Mouse (Mus musculus) Patski (cell line): ENCODE measurements around the gene Sbk3. TPM values are rescaled to one million over a fixed set of nuclear protein-coding genes. Genes with fewer than 3 reads are reported as not detected.

Source experiments
- ATAC-seq: fragments of 100-300 bp; one replicate; pipeline ENCODE4 v1.8.0; 2021
- CTCF ChIA-PET: fragments of 350-600 bp; sonication (Branson Sonifier 250); formaldehyde crosslinking; loops from one replicate; lab custom pipeline; 2022; ENCODE audit warnings: inconsistent platforms; lab: Charles Lee
- POLR2A ChIA-PET: fragments of 350-600 bp; sonication (Branson Sonifier 250); formaldehyde crosslinking; loops from one replicate; lab custom pipeline; 2022; ENCODE audit warnings: antibody characterized with exemption, inconsistent platforms; lab: Charles Lee
- DNase-seq: peaks from one replicate; pipeline ENCODE4 v3.0.0-alpha.2; 2011; ENCODE audit warnings: low read depth, low spot score
- H3K27me3 ChIP-seq: fragments of 371-371 bp; one replicate; pipeline ENCODE4 v1.5.1; 2021
- CTCF ChIP-seq: fragments of 100-300 bp; IDR thresholded peaks from one replicate; pipeline ENCODE4 v1.5.1; 2021
- in situ Hi-C: fragments of 300-500 bp; cut with MboI; formaldehyde crosslinking; loops from 3 replicates; pipeline ENCODE4 v1.11.1; 2018; ENCODE audit warnings: low pct_unique_long_range_greater_than_20kb, mixed read lengths
- polyA plus RNA-seq: library from polyadenylated mRNA; unstranded; gene quantifications from one replicate; pipeline ENCODE4 v1.2.3, GENCODE M21; 2021

Gene Sbk3
- polyA plus RNA-seq, 1 experiment from 2014 or later: 0.09 TPM

- ChIA-PET CTCF (interaction anchor here (0.9 kb wide), 1 partner anchor 10 kb away, joined by 3 read pairs; no protein-coding TSS in a partner anchor), POLR2A (no interaction called here)
- ATAC-seq (no peak), DNase-seq (no peak)
- no peak for TF ChIP-seq CTCF
- no peaks in the 10 kb centered on the region for H3K27me3 ChIP-seq
- in situ Hi-C loops: no loop called here
Observed at GRCm38 (mm10) chr7:4923586-4924364, 47.2 kb downstream of the Sbk3 start.

DNA sequence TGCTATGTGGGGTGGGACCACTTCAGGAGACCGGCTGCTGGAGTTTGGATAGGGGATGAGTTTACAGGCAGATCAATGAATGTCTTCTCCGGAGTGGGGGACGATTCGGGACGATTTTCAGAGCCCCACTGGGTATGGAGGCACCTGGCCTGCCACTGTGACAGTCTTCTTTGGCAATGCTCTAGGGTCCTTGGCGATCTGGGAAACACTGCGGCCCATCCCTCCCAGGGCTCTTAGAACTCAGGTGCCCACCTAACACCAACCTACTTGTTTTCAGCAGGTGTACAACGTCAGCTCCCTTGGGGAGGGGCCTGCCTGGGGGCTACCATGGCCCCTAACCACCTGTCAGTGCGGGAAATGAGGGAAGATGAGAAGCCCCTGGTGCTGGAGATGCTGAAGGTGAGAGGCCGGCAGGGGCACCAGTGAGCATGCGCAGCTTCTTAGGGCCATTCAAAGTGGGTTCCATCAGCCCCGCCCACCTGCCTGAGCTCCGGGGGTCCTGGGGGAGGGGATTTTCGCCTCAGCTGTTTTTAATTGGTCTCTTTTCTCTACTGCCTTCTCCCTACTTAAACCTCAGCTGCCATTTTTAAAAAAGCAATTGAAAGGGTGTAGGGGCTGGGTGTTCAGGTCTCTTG is 47.9 kb downstream of the Sbk3 start:
- ChIA-PET POLR2A (no interaction called here), CTCF (interaction anchor here (0.9 kb wide), 1 partner anchor 11 kb away, joined by 3 read pairs; no protein-coding TSS in a partner anchor)
- H3K27me3 ChIP-seq: no peaks in the 10 kb centered on the region
- TF ChIP-seq CTCF: no peak
- in situ Hi-C loops: no loop called here
- no peak for DNase-seq
- no peak for ATAC-seq

DNA sequence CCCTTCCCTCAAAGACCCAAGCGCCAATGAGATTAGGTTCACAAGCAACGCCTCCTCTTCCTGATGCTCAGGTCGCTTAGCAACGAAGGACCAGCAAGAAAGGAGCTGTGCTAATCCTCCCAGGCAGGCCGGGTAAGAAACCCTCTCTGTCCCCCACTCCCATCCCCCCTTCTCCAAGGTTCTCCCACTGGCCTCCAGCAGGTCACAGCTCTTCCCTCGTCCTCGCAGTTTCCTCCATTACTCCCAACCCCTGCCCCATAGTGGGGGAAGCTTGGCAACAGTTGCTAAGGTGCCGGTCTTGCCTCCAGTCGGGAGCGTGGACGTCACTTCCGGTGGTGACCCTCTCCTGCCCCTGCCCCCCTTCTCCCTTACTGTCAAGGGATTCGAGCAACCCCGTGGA is 48.5 kb downstream of the Sbk3 start:
- no peak for TF ChIP-seq CTCF
- no peak for ATAC-seq
- no peak for DNase-seq
- no peaks in the 10 kb centered on the region for H3K27me3 ChIP-seq
- ChIA-PET POLR2A (no interaction called here), CTCF (interaction anchor here (2.5 kb wide), 1 partner anchor 18 kb away, joined by 6 read pairs; no protein-coding TSS in a partner anchor)
- in situ Hi-C loops: no loop called here

DNA sequence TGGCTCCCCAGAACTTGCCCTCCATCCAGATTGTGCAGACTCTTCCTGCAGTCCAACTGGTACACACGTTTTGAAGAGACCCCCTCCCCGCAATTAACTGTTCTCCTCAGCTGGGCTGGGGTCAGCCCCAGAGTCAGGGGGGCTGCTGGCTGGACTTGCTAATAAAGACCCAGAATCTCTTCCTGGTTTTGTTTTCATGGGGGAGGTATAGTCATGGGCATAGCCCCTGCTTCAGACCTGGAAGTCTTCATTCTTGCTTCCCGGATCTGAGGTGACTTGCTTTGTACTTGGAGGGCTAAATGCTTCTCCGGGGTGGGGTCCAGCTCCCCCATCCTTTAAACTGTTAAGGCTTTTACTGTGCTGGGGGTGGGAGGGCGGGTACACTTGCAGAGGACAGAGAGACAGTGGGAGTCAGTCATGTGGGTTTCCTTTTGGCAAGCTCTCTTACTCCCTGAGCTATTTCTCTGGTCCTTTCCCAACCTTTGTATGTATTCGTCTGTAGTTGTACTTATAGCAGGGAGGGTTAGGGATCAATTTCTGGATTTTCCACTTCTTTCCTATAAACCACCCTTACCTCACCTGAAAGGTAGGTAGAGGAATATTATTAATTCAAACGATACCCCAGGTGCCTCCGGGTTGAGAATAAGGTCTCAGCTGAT is 49.0 kb downstream of the Sbk3 start, which contains the start of gene Nat14:
Gene Nat14, plus strand, starts transcription at position 205 of the 659 bp plus-strand sequence.
- no peak for TF ChIP-seq CTCF
- POLR2A ChIA-PET: no interaction called here
- no peaks in the 10 kb centered on the region for H3K27me3 ChIP-seq
- CTCF ChIA-PET: interaction anchor here (2.5 kb wide), 1 partner anchor 18 kb away, joined by 6 read pairs; no protein-coding TSS in a partner anchor
- DNase-seq (no peak), ATAC-seq (no peak)
- in situ Hi-C loops: no loop called here

GRCm38 (mm10) chr7:4920976-4921823 is 49.8 kb downstream of the Sbk3 start:
- H3K27me3 ChIP-seq: no peaks in the 10 kb centered on the region
- in situ Hi-C loops: no loop called here
- ATAC-seq: no peak
- no peak for DNase-seq
- CTCF ChIA-PET: interaction anchor here (0.9 to 2.5 kb wide), 2 partner anchors 13 to 19 kb away, joined by 3 to 6 read pairs; no protein-coding TSS in a partner anchor
- TF ChIP-seq CTCF: no peak
- POLR2A ChIA-PET: no interaction called here

DNA sequence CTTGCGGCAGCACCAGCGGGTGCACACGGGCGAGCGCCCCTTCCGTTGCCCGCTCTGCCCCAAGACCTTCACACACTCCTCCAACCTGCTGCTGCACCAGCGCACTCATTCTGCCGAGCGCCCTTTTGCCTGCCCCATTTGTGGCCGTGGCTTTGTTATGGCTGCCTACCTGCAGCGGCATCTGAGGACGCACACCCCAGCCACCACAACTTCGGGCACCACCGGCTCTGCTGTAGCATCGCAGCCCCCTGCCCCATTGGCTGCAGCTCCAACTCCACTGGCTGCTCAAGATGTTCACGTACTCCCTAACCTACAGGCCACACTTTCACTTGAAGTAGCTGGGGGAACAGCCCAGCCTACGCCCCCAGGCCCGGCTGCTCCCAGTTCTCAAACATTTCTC is 50.5 kb downstream of the Sbk3 start:
- no peak for TF ChIP-seq CTCF
- in situ Hi-C loops: no loop called here
- POLR2A ChIA-PET: no interaction called here
- DNase-seq: no peak
- CTCF ChIA-PET: interaction anchor here (0.9 to 2.5 kb wide), 2 partner anchors 14 to 20 kb away, joined by 3 to 6 read pairs; no protein-coding TSS in a partner anchor
- no peak for ATAC-seq
- no peaks in the 10 kb centered on the region for H3K27me3 ChIP-seq

- no peaks in the 10 kb centered on the region for H3K27me3 ChIP-seq
- in situ Hi-C loops: loop anchor here (5.0 kb wide), 1 partner anchor 108 kb away; the partner anchor contains the start of gene Ube2s
- TF ChIP-seq CTCF: no peak
- ATAC-seq (no peak), DNase-seq (no peak)
- ChIA-PET POLR2A (no interaction called here), CTCF (interaction anchor here (2.5 kb wide), 1 partner anchor 20 kb away, joined by 6 read pairs; no protein-coding TSS in a partner anchor)
Observed at GRCm38 (mm10) chr7:4919971-4920370, 51.0 kb downstream of the Sbk3 start.

GRCm38 (mm10) chr7:4919096-4919495 is 51.9 kb downstream of the Sbk3 start:
- ChIA-PET POLR2A (no interaction called here), CTCF (no interaction called here)
- in situ Hi-C loops: loop anchor here (5.0 kb wide), 1 partner anchor 107 kb away; the partner anchor contains the start of gene Ube2s
- ATAC-seq (no peak), DNase-seq (no peak)
- no peak for TF ChIP-seq CTCF
- H3K27me3 ChIP-seq: no peaks in the 10 kb centered on the region

GRCm38 (mm10) chr7:4918681-4919080 is 52.3 kb downstream of the Sbk3 start:
- ChIA-PET CTCF (no interaction called here), POLR2A (no interaction called here)
- no peaks in the 10 kb centered on the region for H3K27me3 ChIP-seq
- no peak for TF ChIP-seq CTCF
- no peak for DNase-seq
- in situ Hi-C loops: loop anchor here (5.0 kb wide), 1 partner anchor 106 kb away; the partner anchor contains the start of gene Ube2s
- ATAC-seq: no peak
